8 mouse cellular contexts compared by ENCODE assay signal in the genomic region with DNA sequence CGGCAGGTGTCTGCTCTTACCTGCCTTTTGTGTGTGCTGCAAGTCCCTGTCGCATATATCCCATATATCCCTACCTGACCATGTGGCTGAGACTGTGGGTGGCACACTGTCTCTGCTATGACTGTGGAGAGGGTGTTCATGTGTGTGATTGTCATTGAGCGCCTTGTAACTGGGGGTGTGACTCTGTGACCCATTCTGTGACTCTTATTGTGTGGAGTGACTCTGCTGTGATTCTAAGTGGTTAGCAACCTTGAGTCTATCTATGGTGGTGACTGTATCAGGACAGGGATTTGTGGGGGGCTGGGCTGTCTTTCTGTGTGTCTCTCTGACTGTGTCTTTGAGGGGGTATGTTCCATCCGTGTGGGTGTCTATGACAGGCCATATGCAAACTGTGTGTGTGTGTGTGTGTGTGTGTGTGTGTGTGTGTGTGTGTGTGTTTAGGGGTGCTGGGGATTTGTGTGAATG. TPM values are rescaled to one million over a fixed set of nuclear protein-coding genes. Genes with fewer than 3 reads are reported as not detected.
DNase-seq lines count a peak whose midpoint lies in the region; ATAC-seq lines count a peak whose summit lies in the region.

No protein-coding gene starts in this region.

- H3K4me1 ChIP-seq in kidney, embryonic 15.5 days = peaks cover 22% of the 10 kb centered on the region
- peaks cover 15% of the 10 kb centered on the region for H3K4me1 ChIP-seq in embryonic facial prominence, embryonic 13.5 days
- H3K4me1 ChIP-seq in hindbrain, embryonic 10.5 days (replicated peaks) = peaks cover 24% of the 10 kb centered on the region
- H3K4me1 ChIP-seq in midbrain, embryonic 13.5 days (replicated peaks) = peaks cover 22% of the 10 kb centered on the region

- peak overlapping the region; percentile 92 for H3K4me2 ChIP-seq in kidney, embryonic 15.5 days
- H3K4me2 ChIP-seq in embryonic facial prominence, embryonic 13.5 days = peak overlapping the region; percentile 79
- H3K4me2 ChIP-seq in midbrain, embryonic 13.5 days (replicated peaks) = peak overlapping the region; percentile 71

- no peaks in the 10 kb centered on the region for H3K27me3 ChIP-seq in kidney, embryonic 15.5 days
- H3K27me3 ChIP-seq in embryonic facial prominence, embryonic 13.5 days = no peaks in the 10 kb centered on the region
- peaks cover 28% of the 10 kb centered on the region for H3K27me3 ChIP-seq in hindbrain, embryonic 10.5 days (ENCODE audit: insufficient read depth, poor library complexity, severe bottlenecking)
- no peaks in the 10 kb centered on the region; the same call in 1 of the 2 replicates for H3K27me3 ChIP-seq in midbrain, embryonic 13.5 days

- H3K36me3 ChIP-seq in kidney, embryonic 15.5 days = no peaks in the 10 kb centered on the region
- H3K36me3 ChIP-seq in embryonic facial prominence, embryonic 13.5 days = peaks cover 11% of the 10 kb centered on the region
- H3K36me3 ChIP-seq in hindbrain, embryonic 10.5 days = peaks cover 11% of the 10 kb centered on the region
- peaks cover 27% of the 10 kb centered on the region for H3K36me3 ChIP-seq in midbrain, embryonic 13.5 days

- H3K9me3 ChIP-seq in kidney, embryonic 15.5 days (replicated peaks) = no peaks in the 10 kb centered on the region
- H3K9me3 ChIP-seq in embryonic facial prominence, embryonic 13.5 days = no peaks in the 10 kb centered on the region
- no peaks in the 10 kb centered on the region for H3K9me3 ChIP-seq in hindbrain, embryonic 10.5 days
- no peaks in the 10 kb centered on the region for H3K9me3 ChIP-seq in midbrain, embryonic 13.5 days

- peak overlapping the region; percentile 64 for H3K4me3 ChIP-seq in kidney, embryonic 15.5 days (replicated peaks)
- peak overlapping the region; percentile 65 for H3K4me3 ChIP-seq in embryonic facial prominence, embryonic 13.5 days
- peak overlapping the region; percentile 62 for H3K4me3 ChIP-seq in hindbrain, embryonic 10.5 days
- H3K4me3 ChIP-seq in midbrain, embryonic 13.5 days (replicated peaks) = peak overlapping the region; percentile 78

- H3K27ac ChIP-seq in kidney, embryonic 15.5 days = no peak overlapping the region
- no peak overlapping the region for H3K27ac ChIP-seq in embryonic facial prominence, embryonic 13.5 days
- 0 out of 2 replicates have a peak overlapping the region, but pooled peaks have one; percentile 85 for H3K27ac ChIP-seq in hindbrain, embryonic 10.5 days
- H3K27ac ChIP-seq in midbrain, embryonic 13.5 days = peak overlapping the region; percentile 88; the same call in 1 of the 2 replicates

- no peak for ATAC-seq in kidney, embryonic 15.5 days (replicated peaks; ENCODE audit: low FRiP score)
- ATAC-seq in embryonic facial prominence, embryonic 13.5 days (ENCODE audit: insufficient number of reproducible peaks, insufficient read depth, low FRiP score, low TSS enrichment, low read depth) = no peak
- peak; percentile 9 for ATAC-seq in midbrain, embryonic 13.5 days

- 79% methylated on average over 4 of the region's 4 CpGs for WGBS in kidney, embryonic 15.5 days
- WGBS in embryonic facial prominence, embryonic 13.5 days = 78% methylated on average over 4 of the region's 4 CpGs
- 75% methylated on average over 4 of the region's 4 CpGs for WGBS in hindbrain, embryonic 10.5 days
- 75% methylated on average over 4 of the region's 4 CpGs for WGBS in midbrain, embryonic 13.5 days

- H3K9ac ChIP-seq in kidney, embryonic 15.5 days = no peak overlapping the region
- 0 out of 2 replicates have a peak overlapping the region, but pooled peaks have one; percentile 80 for H3K9ac ChIP-seq in embryonic facial prominence, embryonic 13.5 days
- H3K9ac ChIP-seq in midbrain, embryonic 13.5 days (replicated peaks) = peak overlapping the region; percentile 85

- no peak for DNase-seq in kidney, postnatal 14 days
- no peak for DNase-seq in hindbrain, embryonic 10.5 days (ENCODE audit: low spot score)
- DNase-seq in thymus, adult 18-20 months = no peak
- DNase-seq in MN1 (ENCODE audit: low spot score) = no peak
- DNase-seq in retina, postnatal 1 day = no peak

RNA-seq across cellular contexts. Expression of gene Plppr2, which starts 0.9 kb away (rescaled TPM):
- polyA plus RNA-seq in kidney, embryonic 15.5 days (2015; fragmentation: Nextera tagmentation; extraction: Ambion mirVana) = 7.9 and 11.3 TPM in 2 replicates
- 12.7 and 14.5 TPM in 2 replicates for polyA plus RNA-seq in embryonic facial prominence, embryonic 13.5 days (2015; fragmentation: Nextera tagmentation; extraction: Ambion mirVana)
- polyA plus RNA-seq in hindbrain, embryonic 10.5 days (2016; fragmentation: Nextera tagmentation; extraction: Ambion mirVana) = 15.6 and 30.6 TPM in 2 replicates
- 65.8 and 72.0 TPM in 2 replicates for polyA plus RNA-seq in midbrain, embryonic 13.5 days (2015; fragmentation: Nextera tagmentation; extraction: Ambion mirVana)

RNA-seq across cellular contexts. Expression of gene Tmem205, which starts 10.4 kb away (rescaled TPM):
- polyA plus RNA-seq in kidney, embryonic 15.5 days (2015; fragmentation: Nextera tagmentation; extraction: Ambion mirVana) = 59.2 and 61.0 TPM in 2 replicates
- polyA plus RNA-seq in embryonic facial prominence, embryonic 13.5 days (2015; fragmentation: Nextera tagmentation; extraction: Ambion mirVana) = 44.5 and 46.7 TPM in 2 replicates
- polyA plus RNA-seq in hindbrain, embryonic 10.5 days (2016; fragmentation: Nextera tagmentation; extraction: Ambion mirVana) = 39.1 and 46.1 TPM in 2 replicates
- polyA plus RNA-seq in midbrain, embryonic 13.5 days (2015; fragmentation: Nextera tagmentation; extraction: Ambion mirVana) = 41.1 and 42.0 TPM in 2 replicates

RNA-seq across cellular contexts. Expression of gene Ccdc159, which starts 10.5 kb away (rescaled TPM):
- polyA plus RNA-seq in kidney, embryonic 15.5 days (2015; fragmentation: Nextera tagmentation; extraction: Ambion mirVana) = 5.5 and 5.9 TPM in 2 replicates
- polyA plus RNA-seq in embryonic facial prominence, embryonic 13.5 days (2015; fragmentation: Nextera tagmentation; extraction: Ambion mirVana) = 4.1 and 4.3 TPM in 2 replicates
- polyA plus RNA-seq in hindbrain, embryonic 10.5 days (2016; fragmentation: Nextera tagmentation; extraction: Ambion mirVana) = 4.2 and 5.1 TPM in 2 replicates
- polyA plus RNA-seq in midbrain, embryonic 13.5 days (2015; fragmentation: Nextera tagmentation; extraction: Ambion mirVana) = 7.1 and 10.3 TPM in 2 replicates

RNA-seq across cellular contexts. Expression of gene Swsap1, which starts 17.8 kb away (rescaled TPM):
- polyA plus RNA-seq in kidney, embryonic 15.5 days (2015; fragmentation: Nextera tagmentation; extraction: Ambion mirVana) = 7.9 and 12.6 TPM in 2 replicates
- 5.2 and 7.3 TPM in 2 replicates for polyA plus RNA-seq in embryonic facial prominence, embryonic 13.5 days (2015; fragmentation: Nextera tagmentation; extraction: Ambion mirVana)
- polyA plus RNA-seq in hindbrain, embryonic 10.5 days (2016; fragmentation: Nextera tagmentation; extraction: Ambion mirVana) = 7.1 and 9.3 TPM in 2 replicates
- 9.8 and 12.6 TPM in 2 replicates for polyA plus RNA-seq in midbrain, embryonic 13.5 days (2015; fragmentation: Nextera tagmentation; extraction: Ambion mirVana)

RNA-seq across cellular contexts. Expression of gene Rab3d, which starts 19.8 kb away (rescaled TPM):
- polyA plus RNA-seq in kidney, embryonic 15.5 days (2015; fragmentation: Nextera tagmentation; extraction: Ambion mirVana) = 11.0 and 11.3 TPM in 2 replicates
- polyA plus RNA-seq in embryonic facial prominence, embryonic 13.5 days (2015; fragmentation: Nextera tagmentation; extraction: Ambion mirVana) = 16.6 and 18.2 TPM in 2 replicates
- 8.9 and 10.9 TPM in 2 replicates for polyA plus RNA-seq in hindbrain, embryonic 10.5 days (2016; fragmentation: Nextera tagmentation; extraction: Ambion mirVana)
- 10.8 and 11.4 TPM in 2 replicates for polyA plus RNA-seq in midbrain, embryonic 13.5 days (2015; fragmentation: Nextera tagmentation; extraction: Ambion mirVana)

Comparison
In these comparisons a context has a peak if more than half of its experiments do, and no peak if none do; other contexts are left out.
1. H3K27ac ChIP-seq: peak in hindbrain, embryonic 10.5 days (single experiment) and midbrain, embryonic 13.5 days (single experiment); none in kidney, embryonic 15.5 days (single experiment) and embryonic facial prominence, embryonic 13.5 days (single experiment).
2. Peak in every context shown above with its lines, with median percentiles within 50 percentile points of each other: H3K4me2 ChIP-seq and H3K4me3 ChIP-seq.